Mouse (Mus musculus) forebrain, postnatal 0 days (tissue): ENCODE results near the gene Hspa12b. TPM values are rescaled to one million over a fixed set of nuclear protein-coding genes. Genes with fewer than 3 reads are reported as not detected.

Experiments
- ATAC-seq: fragments of 200-750 bp; cut with Nextera tagmentation; 2 replicates; pipeline ENCODE4 v1.8.0; 2017; ENCODE audit warnings: mild to moderate bottlenecking, moderate library complexity
- DNase-seq: peaks from one replicate; pipeline ENCODE4 v3.0.0-alpha.2; 2015
- H3K27ac ChIP-seq: fragments of 300-500 bp; sonication (generic); 2 replicates; pipeline ENCODE4 v1.5.1; 2014; ENCODE audit warnings: low read depth, mild to moderate bottlenecking, antibody characterized with exemption, low read length, moderate library complexity, mixed read lengths
- H3K27me3 ChIP-seq: fragments of 300-500 bp; sonication (generic); 2 replicates; pipeline ENCODE4 v1.6.1; 2014; ENCODE audit warnings: mild to moderate bottlenecking, low read length, mixed read lengths; ENCODE audit not compliant: insufficient read depth
- H3K36me3 ChIP-seq: fragments of 300-500 bp; sonication (generic); 2 replicates; pipeline ENCODE4 v1.6.1; 2014; ENCODE audit warnings: mild to moderate bottlenecking, moderate library complexity; ENCODE audit not compliant: insufficient read depth
- H3K4me1 ChIP-seq: fragments of 300-500 bp; sonication (generic); 2 replicates; pipeline ENCODE4 v1.6.1; 2014; ENCODE audit warnings: antibody characterized with exemption; ENCODE audit not compliant: insufficient read depth
- H3K4me2 ChIP-seq: fragments of 300-500 bp; sonication (generic); 2 replicates; pipeline ENCODE4 v1.6.1; 2014; ENCODE audit warnings: low read depth, mild to moderate bottlenecking, moderate library complexity
- H3K4me3 ChIP-seq: fragments of 300-500 bp; sonication (generic); 2 replicates; pipeline ENCODE4 v1.5.1; 2014; ENCODE audit warnings: low read depth, low read length, mixed read lengths
- H3K9ac ChIP-seq: fragments of 300-500 bp; sonication (generic); 2 replicates; pipeline ENCODE4 v1.6.1; 2014; ENCODE audit warnings: mild to moderate bottlenecking
- H3K9me3 ChIP-seq: fragments of 300-500 bp; sonication (generic); 2 replicates; pipeline ENCODE4 v1.6.1; 2016; ENCODE audit warnings: low read length
- CTCF ChIP-seq: sonication (generic); IDR thresholded peaks from 2 replicates; pipeline ENCODE4 v1.5.1; 2016; ENCODE audit warnings: antibody characterized with exemption, control low read depth, low read depth
- WGBS: fragments of 180-500 bp; shearing (Covaris S2); extraction: QIAGEN DNeasy Blood & Tissue Kit; methylation state at CpG from one replicate; pipeline ENCODE4 v1.1.7; 2014; 5-methylcytosine and 5-hydroxymethylcytosine counted together
- polyA plus RNA-seq: library from polyadenylated mRNA; unstranded; fragments of >200 nt; fragmentation: Nextera tagmentation; extraction: Ambion mirVana; gene quantifications from 2 replicates; pipeline ENCODE4 v1.2.1, GENCODE M21; 2015
- total RNA-seq: library from RNA; depleted of rRNA; stranded (reverse); fragments of >200 nt; gene quantifications from 2 replicates; pipeline ENCODE4 v1.2.3, GENCODE M21; 2014

The Hspa12b gene
- total and polyA plus RNA-seq, 2 experiments from 2014 or later = 2.2 to 5.3 TPM

DNA sequence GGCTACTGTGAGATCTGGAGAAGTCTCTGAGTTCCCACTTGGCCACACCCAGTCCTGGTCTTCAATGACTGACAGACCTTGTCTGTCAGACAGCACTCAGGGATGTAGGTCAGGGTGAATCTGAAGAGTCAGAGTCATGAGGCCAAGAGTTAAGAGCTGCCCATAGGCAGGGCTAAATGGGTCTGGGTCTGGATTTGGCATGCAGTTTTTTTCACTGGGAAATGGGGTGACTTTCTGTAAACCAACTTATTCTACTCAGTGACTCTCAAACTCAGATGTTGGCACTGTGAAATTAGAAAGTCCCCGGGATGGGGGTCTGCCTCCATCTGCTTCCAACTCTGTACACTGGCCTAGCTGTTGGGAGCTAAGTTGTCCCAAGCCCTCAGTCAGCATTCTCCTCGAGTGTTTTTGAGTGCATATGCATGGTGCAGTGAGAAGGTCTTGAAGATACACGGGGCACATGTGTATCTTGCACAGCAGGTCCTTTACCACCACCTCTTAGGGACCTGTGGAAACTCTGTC is 1.6 kb downstream of the Hspa12b start:
- WGBS = 80% methylated on average over 3 of the region's 3 CpGs
- ATAC-seq = no peak

DNA sequence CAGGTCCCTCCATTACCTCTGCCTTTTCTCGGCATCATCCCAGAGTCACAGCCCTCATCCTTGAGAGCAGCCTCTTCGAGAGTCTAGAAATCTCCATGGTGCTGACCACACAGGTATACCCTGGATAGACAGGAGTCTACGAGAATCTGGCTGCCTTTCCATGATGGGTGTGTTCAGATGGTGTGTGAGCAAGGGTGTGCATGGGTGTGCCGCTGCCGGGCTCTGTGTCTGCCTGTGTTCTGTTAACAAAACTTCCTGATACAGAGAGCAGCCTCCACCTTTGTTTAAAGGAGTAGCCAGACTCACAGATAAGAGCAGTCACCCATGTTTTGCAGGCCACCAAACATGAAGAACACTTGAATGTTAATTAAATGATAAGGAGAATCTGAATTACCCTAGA is 2.8 kb downstream of the Hspa12b start:
- DNase-seq = no peak
- no peak for ATAC-seq
- Histone ChIP-seq H3K27me3 (no peaks in the 10 kb centered on the region), H3K9me3 (no peaks in the 10 kb centered on the region), H3K4me2 (no peak overlapping the region), H3K9ac (no peak overlapping the region), H3K4me1 (no peaks in the 10 kb centered on the region), H3K4me3 (no peak overlapping the region), H3K36me3 (no peaks in the 10 kb centered on the region), H3K27ac (no peak overlapping the region)
- TF ChIP-seq CTCF = no peak
- WGBS = 84% methylated on average over 5 of the region's 5 CpGs

More for the DNA sequence above, 1.6 kb downstream of the Hspa12b start:
- no peak overlapping the region for H3K9ac ChIP-seq
- H3K27ac ChIP-seq = no peak overlapping the region
- no peak overlapping the region for H3K4me3 ChIP-seq
- H3K27me3 ChIP-seq = no peaks in the 10 kb centered on the region
- no peak for TF ChIP-seq CTCF
- H3K4me2 ChIP-seq = no peak overlapping the region
- H3K4me1 ChIP-seq = no peaks in the 10 kb centered on the region
- H3K9me3 ChIP-seq = no peaks in the 10 kb centered on the region
- no peak for DNase-seq
- no peaks in the 10 kb centered on the region for H3K36me3 ChIP-seq

DNA sequence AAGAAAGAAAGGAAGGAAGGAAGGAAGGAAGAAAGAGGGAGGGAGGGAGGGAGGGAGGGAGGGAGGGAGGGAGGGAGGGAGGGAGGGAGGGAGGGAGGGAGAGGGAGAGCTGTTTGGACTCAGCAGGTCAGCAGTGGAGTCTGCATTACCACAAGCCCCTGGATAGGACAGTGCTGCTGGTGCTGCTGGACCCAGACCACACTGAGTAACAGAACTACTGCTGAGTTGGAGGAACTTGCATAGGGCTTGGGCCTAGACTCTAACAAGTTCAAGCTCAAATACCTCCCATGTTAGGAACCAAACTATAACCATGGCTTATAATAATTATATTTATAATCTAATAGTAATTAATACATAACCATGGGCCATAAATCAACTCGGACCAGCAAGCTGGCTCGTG is 3.8 kb downstream of the Hspa12b start:
- Histone ChIP-seq H3K4me1 (no peaks in the 10 kb centered on the region), H3K9me3 (no peaks in the 10 kb centered on the region), H3K27me3 (no peaks in the 10 kb centered on the region), H3K9ac (no peak overlapping the region), H3K36me3 (no peaks in the 10 kb centered on the region), H3K27ac (no peak overlapping the region), H3K4me2 (no peak overlapping the region), H3K4me3 (no peak overlapping the region)
- ATAC-seq = no peak
- TF ChIP-seq CTCF = no peak
- no peak for DNase-seq
- WGBS = 95% methylated on average over 2 of the region's 2 CpGs

DNA sequence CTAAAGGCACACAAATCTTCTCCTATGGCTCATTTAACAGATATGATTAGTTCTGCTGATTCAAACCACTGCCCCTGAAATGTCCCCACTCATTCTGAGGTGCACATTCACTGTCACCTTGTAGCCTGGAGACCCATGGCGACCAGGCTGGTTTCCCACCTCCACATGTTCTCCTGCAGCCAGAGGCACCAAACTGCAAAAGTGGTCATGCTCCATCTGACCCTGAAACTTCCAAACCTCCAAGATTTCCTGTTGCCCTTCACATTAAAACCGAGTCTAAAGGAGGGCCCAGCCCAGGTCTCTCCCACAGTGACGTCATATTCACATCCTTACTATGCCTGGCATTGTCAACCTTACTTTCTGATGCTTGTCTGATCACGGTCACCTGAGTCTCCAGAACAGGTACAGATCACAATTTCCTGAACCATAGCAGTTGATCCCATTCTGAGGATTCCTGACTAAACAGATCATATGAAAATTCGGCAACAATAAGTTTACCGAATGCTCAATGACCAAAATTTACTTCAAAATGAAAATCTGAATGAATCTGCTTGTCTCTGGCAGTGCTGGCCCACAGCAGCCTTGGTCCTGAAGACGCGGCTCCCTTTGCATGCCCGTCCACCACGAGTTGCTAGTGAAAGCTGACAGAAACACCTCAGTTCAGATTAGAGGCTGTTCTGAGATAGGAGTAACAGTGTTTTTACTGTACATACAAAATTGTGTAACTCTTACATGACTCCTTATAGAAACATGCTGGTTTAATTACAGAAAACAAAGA is 5.2 kb downstream of the Hspa12b start:
- no peak overlapping the region for H3K4me3 ChIP-seq
- H3K36me3 ChIP-seq = no peaks in the 10 kb centered on the region
- no peaks in the 10 kb centered on the region for H3K9me3 ChIP-seq
- no peak overlapping the region for H3K9ac ChIP-seq
- no peak overlapping the region for H3K27ac ChIP-seq
- 86% methylated on average over 10 of the region's 10 CpGs for whole genome bisulfite sequencing
- no peak for ATAC-seq
- no peak for TF ChIP-seq CTCF
- no peak overlapping the region for H3K4me2 ChIP-seq
- DNase-seq = no peak
- no peaks in the 10 kb centered on the region for H3K4me1 ChIP-seq
- H3K27me3 ChIP-seq = no peaks in the 10 kb centered on the region

DNA sequence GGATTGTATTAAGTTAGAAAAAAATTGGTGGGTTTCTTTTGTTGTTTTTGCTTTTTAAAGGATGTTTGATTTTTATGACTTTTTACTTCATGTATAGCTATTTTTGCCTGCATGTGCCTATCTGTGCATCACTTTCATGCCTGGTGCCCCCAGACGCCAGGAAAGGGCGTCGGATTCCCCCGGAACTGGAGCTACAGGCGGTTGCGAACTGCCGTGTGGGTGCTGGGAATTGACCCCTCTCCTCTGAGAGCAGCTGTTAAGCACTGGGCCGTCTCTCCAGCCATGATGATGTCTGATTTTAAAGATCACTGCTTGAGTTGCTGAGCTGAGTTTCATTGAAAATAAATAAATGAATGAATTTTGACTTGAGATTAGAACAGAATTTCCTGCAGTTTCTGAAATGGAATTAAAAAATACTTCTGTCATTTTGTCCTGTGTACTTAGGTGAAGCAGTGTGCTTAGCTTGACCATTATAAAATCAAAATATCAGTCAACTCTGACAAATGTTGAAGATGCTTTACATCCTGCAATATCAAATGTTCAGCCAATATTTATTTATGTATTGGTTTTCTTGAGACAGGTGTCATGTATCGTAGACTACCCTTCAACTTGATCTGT is 6.0 kb downstream of the Hspa12b start, which contains the start of gene Gm11037:
Gene Gm11037 (plus strand): TSS at position 568 of the 618 bp plus-strand sequence.
- Histone ChIP-seq H3K9me3 (no peaks in the 10 kb centered on the region), H3K4me3 (no peak within 1 kb of the TSS), H3K36me3 (no peaks in the 10 kb centered on the region), H3K4me1 (no peaks in the 10 kb centered on the region), H3K27me3 (no peaks in the 10 kb centered on the region), H3K27ac (no peak within 1 kb of the TSS), H3K9ac (no peak within 1 kb of the TSS), H3K4me2 (no peak within 1 kb of the TSS)
- 88% methylated on average over 9 of the region's 9 CpGs for WGBS
- ATAC-seq (no peak), DNase-seq (no peak)
- TF ChIP-seq CTCF = no peak

DNA sequence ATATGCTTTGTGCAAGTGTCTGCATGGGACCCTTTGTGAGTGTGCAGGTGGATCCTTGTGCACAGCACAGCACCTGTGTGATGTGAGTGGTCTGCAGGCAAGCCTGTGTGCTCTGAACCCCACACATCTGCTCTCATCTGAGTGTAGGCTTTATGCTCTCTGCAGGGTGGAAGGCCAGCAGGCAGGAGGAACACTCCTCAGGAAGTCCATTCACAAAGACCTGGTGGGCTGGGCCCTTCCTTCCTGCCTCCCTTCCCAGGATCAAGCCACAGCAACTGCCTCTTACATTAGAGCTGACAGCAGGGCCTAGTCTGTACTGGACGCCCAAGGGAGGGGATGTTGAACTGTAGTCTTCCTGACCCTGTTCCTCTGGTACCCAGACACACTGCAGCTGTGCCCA is 7.3 kb downstream of the Hspa12b start:
- TF ChIP-seq CTCF = no peak
- Histone ChIP-seq H3K36me3 (no peaks in the 10 kb centered on the region), H3K9me3 (no peaks in the 10 kb centered on the region), H3K4me1 (no peaks in the 10 kb centered on the region), H3K4me3 (no peak overlapping the region), H3K4me2 (no peak overlapping the region), H3K27ac (no peak overlapping the region), H3K9ac (no peak overlapping the region), H3K27me3 (no peaks in the 10 kb centered on the region)
- ATAC-seq = 0 out of 2 replicates have a peak, but pooled peaks have one; percentile 8
- no peak for DNase-seq
- WGBS = 50% methylated on average over 1 of the region's 1 CpGs

DNA sequence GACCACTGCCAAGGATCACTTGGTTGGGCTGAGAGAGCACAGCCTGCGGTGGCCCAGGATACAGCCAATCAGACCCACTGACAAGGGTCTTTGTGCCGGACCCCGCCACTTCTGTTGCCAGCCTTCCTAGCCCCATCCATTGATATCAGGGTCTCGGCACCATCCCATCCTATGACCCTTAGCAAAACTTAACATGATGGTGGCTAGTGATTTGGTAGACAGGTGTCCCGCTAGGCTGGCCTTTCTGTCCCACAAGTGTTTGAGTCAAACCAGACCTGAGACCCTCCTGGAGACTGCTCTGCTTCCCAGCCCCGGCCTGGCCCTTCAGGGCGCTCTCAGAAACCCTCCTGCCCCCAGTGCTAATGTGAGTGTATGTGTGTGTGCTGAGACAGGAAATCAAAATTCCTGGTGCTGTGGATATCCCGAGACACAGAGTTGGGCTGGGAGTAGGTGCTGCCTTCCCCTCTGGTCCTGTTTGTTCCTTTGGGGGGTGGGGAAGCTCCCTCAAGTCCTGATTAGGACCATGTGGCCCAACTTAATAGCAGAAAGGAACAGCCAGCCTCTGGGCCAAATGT is 7.8 kb downstream of the Hspa12b start:
- ATAC-seq = no peak

More for the DNA sequence above, 7.8 kb downstream of the Hspa12b start:
- Histone ChIP-seq H3K9me3 (no peaks in the 10 kb centered on the region), H3K4me3 (no peak overlapping the region), H3K36me3 (no peaks in the 10 kb centered on the region), H3K27me3 (no peaks in the 10 kb centered on the region), H3K4me2 (no peak overlapping the region), H3K9ac (no peak overlapping the region), H3K27ac (no peak overlapping the region), H3K4me1 (no peaks in the 10 kb centered on the region)
- 90% methylated on average over 8 of the region's 8 CpGs for WGBS
- DNase-seq = no peak
- no peak for TF ChIP-seq CTCF
